Mouse (Mus musculus) ES-Bruce4 (cell line): Measurements from ENCODE around the gene Sned1.

Experiments used
- CTCF ChIP-seq: IDR thresholded peaks from one replicate; pipeline ENCODE4 v1.8.1; 2011; ENCODE audit warnings: low read depth, low read length
- EP300 ChIP-seq: IDR thresholded peaks from 2 replicates; pipeline ENCODE4 v1.6.1; 2011; ENCODE audit warnings: low read depth, low read length; ENCODE audit not compliant: insufficient read depth
- POLR2A ChIP-seq: IDR thresholded peaks from one replicate; pipeline ENCODE4 v1.8.1; 2011; ENCODE audit warnings: low read length; ENCODE audit not compliant: insufficient read depth

DNA sequence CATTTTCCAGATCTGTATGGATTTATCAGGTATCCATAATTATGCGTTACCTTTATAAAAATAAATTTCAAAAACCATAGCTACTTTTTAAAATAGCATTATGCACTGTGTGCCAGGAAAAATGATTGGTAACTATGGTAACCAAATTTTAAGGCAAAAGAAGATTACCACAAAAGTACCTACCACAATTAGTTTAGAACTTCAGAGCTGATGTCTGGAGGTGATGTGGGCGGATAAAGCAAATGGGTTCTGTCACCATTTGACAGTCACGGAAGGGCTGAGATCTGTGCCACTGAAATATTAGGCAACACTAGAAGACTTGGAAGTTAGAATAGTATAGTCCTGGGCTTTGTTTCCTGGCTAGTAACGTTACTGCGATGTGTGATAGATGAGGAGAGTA lies 111.5 kb downstream of the Sned1 start:
- TF ChIP-seq CTCF (no peak), POLR2A (no peak), EP300 (no peak)
